Mouse (Mus musculus) left cerebral cortex, adult 8-10 months (tissue): ENCODE results near the gene Defb19. TPM values are rescaled to one million over a fixed set of nuclear protein-coding genes. Genes with fewer than 3 reads are reported as not detected.
A peak's percentile ranks its signal among the peaks of the same experiment; 100 is the strongest.

Source experiments
- DNase-seq, 2 experiments: peaks; one replicate each; pipeline ENCODE4 v3.0.0; 2022; ENCODE audit warnings: low spot score in 2 of 2
- total RNA-seq, 4 experiments: library from RNA; stranded (reverse); gene quantifications; 2 replicates each; pipeline ENCODE4 v1.2.4; 2022

Defb19 gene
- total RNA-seq, result not detected

DNA sequence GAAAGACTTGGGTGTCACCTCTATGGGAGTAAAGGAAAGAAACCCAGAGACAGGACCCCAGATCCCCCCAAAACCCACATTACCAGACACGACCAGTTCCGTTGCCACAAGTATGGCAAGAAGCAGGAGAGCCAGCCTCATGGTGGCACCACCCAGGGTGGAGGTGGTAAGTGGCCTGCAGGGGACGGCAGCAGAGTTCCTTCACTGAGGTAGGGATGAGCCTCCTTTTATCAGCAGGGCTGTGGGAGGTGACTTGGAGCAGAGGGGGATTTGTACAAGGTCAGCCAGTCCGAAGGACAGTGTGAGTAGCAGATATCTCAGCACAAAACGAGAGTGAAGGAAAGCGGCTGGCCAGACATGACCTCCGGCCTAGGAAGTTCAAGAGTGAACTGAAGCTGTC is at the start of gene Defb19:
Defb19 (minus strand) TSS at position 206 of the 400 bp plus-strand sequence.
- no peak for DNase-seq

GRCm38 (mm10) chr2:152629904-152630303 is 49.8 kb upstream of the Defb19 start:
- DNase-seq, result no peak

- no peak for DNase-seq
Observed at GRCm38 (mm10) chr2:152629239-152629638, 49.1 kb upstream of the Defb19 start.

DNA sequence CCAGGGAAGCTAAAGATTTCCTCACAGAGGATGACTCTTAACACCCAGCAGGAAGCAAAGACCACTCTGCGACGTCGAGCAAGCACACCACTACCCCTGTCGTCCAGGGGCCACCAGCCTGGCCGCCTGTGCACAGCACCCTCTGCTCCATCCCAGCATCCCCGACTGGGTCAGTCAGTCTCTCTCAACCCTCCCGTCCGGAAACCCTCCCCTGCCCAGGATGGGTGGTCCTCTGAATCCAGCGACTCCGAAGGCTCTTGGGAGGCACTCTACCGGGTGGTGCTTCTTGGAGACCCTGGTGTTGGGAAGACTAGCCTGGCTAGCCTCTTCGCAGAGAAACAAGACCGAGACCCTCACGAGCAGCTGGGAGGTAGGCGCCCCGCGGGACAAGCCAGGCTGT is 48.0 kb upstream of the Defb19 start:
- no peak for DNase-seq

DNA sequence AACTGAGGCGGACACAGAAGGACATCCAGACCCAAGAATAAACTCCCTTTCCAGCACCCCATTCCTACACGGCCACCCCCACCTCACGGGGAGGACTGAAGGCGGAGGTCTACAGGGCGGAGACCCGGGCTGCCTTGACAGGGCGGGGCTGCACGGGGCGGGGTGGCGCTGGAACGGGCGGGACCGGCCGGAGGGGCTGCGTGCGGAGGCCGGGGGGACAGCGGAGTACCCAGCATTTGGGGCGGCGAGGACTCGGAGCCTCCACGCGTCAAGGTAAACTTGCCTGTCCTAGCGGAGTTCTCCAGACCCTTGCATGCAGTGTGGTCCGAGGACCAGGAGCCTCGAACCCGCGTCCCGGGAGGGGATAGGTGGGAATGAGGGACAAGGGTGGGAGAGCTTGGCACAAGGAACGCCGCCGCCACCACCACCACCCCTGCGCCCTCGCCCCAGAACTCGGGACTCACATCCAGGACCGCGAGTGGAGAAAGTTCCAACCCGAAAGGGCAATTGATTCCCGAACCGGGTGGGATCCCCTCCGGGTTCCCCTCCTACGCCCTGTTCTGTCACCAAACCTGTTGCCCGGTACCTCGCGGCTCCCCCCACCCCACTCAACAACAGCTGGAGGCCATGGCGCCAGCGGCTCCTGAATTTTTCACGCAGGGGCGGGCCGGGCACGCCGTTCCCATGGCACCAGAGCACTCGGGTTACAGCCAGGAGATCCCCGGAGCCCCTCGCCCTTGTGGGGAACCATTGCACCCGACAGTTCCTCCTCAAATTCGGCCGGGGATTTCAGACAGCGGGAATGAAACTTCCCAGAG is 46.9 kb upstream of the Defb19 start, which contains the start of gene Rem1:
Rem1 (plus strand) TSS at position 178 of the 818 bp plus-strand sequence.
- DNase-seq, result no peak

- no peak for DNase-seq
Observed at GRCm38 (mm10) chr2:152625256-152625655, 45.1 kb upstream of the Defb19 start.

DNA sequence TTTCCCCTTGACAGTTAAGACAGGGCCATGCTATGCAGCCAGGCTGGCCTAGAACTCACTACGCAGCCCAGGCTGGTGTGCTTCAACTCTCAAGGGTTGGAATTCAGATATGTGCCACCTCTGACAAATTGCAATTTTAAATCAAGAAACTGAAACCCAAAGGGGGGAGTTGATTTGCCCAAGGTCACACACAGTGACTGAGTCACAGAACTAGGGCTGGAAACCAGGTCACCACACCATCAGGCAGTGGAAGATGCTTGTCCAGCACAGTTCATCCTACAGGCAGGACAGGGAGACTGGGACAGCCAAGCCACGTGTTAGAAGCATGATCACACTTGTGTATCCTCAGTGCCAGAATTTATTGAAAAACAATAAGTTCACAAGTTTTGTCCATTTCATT is 44.5 kb upstream of the Defb19 start:
- no peak for DNase-seq

DNA sequence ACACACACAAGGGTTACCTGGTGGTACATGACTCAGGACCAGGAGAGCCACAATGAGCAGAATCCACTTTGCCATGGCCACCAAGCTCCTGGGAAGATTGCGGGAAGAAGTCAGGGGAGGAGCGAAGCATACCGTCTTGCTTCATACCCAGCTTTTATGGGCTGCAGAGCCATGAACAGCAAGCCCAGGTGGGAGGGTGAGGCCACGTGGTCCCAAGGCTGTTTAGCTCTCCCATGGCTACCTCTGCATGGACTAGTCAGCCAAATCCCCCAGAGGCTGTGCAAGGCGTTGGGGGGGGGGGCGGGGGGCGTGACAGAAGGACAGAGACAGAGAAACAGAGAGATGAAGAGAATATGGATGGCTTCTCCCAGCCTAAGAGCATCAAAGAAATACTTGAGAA is 42.8 kb upstream of the Defb19 start, which contains the start of gene Defb25:
Defb25 (minus strand) TSS at position 101 of the 400 bp plus-strand sequence.
- DNase-seq, result no peak

- no peak for DNase-seq
Observed at GRCm38 (mm10) chr2:152622151-152622550, 42.0 kb upstream of the Defb19 start.

DNA sequence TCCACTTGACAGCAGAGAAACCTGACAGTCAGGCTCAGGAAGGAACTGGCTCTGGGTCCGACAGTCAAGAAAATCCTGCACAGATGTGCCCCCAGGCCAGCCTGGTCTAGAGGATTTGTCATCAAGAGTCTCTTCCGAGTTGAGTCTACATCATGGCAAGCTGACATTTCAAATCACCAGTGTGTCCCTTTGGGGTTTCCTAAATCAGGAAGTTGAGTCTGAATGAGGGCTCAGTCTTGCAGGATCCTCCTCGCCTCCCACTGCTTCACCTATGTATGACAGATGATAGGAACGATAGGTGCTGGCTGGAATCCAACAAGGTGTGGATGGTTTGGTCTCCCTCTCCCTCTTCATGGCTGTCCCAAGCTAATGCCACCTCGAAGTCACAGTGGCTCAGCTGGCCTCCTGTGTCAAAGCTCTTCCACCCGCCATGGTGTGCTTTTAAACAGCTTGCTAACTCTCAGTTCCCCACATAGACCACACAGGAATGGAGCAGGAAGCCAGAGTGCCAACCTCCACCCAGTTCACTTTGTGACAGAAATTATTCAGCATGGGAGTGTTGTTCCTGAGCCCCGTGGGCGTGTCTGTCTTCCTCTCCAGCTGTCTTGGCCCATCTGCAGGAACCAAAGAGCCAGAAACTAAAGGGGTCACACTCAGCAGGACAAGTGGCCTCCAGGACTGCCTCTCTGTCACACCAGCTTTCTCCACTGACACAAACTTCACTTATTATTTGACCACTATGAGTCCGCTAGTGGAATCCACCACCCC is 40.4 kb upstream of the Defb19 start:
- DNase-seq, result no peak

GRCm38 (mm10) chr2:152617374-152617773 is 37.3 kb upstream of the Defb19 start:
- no peak for DNase-seq

DNA sequence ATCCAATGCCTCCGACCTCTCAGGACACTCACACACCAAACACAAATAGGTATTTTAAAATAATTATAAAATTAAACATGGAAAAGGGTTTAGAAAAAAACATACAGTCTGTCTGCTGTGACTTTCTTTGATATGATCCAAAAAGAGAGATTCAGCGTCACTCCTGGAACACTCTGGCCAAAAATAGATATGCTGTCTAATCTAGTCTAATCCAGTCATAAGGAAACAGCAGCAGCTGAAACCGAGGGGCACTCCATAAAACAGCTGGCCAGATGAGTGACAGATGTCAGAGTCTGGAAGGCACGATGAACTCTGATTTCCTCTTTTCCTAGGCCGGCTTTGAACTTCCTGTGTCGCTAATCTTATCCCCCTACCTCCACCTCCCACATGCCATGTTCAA is 36.4 kb upstream of the Defb19 start:
- no peak for DNase-seq

GRCm38 (mm10) chr2:152615563-152615962 is 35.5 kb upstream of the Defb19 start:
- DNase-seq, result peak in 1 of 2 experiments; percentile 25

DNA sequence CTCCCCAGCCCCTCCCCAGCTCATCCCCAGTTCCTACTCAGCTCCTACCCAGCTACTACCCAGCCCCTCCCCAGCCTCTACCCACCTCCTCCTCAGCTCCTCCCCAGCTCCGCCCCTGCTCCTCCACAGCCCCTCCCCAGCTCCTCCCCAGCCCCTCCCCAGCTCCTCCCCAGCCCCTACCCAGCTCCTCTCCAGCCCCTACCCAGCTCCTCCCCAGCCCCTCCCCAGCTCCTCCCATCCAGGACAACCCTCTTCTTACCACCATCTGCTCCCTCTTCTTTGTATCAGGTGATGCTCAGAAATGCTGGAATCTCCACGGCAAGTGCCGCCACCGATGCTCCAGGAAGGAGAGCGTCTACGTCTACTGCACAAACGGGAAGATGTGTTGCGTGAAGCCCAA is 32.1 kb upstream of the Defb19 start:
- no peak for DNase-seq

GRCm38 (mm10) chr2:152608719-152609118 is 28.6 kb upstream of the Defb19 start:
- DNase-seq, result no peak

DNA sequence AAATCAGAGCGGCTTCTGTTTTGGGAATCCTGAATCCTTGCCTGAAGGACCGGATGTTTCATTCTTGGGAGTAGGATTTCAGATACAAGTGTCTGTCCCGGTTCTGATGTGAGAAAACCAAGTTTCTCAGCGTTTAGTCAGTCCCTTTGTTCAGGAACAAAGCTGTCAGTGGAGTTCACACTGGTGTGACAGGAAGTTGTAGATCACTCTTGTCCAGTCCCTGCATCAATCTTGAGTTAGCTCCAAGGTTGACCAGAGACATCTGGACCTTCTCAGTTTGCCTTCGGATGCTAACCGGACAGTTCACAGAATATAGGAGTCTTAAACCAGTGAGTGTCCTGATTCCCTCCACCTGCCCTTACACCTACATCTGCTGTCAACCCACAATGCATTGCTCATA is 27.6 kb upstream of the Defb19 start:
- DNase-seq, result no peak

DNA sequence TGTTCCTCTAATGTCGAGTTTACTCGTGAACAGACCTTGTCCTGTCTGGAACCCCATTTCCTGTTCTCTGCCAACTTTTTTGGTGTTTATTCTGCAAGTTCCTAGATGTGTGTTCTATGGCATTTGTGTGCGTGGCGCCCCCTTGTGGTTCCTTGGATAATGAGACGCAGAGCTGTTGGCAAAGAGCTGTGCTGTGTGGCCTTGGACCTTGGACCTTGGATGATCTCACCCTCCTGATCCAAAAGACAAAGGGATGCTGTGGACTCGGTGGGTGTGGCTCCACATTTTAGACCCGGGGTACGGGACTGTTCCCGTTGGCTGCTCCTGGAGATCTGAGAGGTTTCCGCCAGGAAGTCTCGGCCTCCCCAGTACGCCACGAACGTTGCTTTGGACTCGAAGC is 23.9 kb upstream of the Defb19 start, which contains the start of gene Defb36:
Defb36 (plus strand) TSS at position 271 of the 400 bp plus-strand sequence.
- no peak for DNase-seq

DNA sequence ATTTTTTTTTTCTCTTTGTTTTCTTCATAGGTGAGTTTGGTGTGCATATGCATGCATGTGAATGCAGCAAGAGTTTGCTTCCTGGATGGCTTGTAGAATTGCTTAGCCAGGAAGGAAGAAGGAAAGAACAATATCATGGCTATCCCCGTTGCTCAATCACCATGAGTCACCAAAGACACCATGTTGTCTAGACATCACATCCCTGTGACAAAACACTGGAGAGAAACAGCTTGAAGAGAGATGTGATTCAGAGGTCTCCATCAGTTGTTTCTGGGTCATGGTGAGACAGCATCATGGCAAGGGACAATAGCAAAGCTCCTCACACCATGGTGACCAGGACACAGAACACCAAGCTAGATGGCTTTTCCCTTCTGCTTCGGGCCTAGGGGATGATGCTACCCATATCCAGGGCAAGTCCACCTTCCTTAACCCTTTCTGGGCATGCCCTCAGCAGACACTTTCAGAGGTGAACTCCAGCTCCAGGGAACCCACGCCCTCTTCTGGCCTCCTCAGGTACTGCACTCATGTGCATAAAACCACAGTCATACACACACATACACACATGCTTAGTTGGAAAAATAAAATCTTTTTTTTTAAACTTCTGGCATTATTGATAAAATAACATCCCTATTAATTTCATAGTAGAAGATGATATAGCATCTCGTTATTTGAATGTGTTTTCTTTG is 21.3 kb upstream of the Defb19 start:
- no peak for DNase-seq

DNA sequence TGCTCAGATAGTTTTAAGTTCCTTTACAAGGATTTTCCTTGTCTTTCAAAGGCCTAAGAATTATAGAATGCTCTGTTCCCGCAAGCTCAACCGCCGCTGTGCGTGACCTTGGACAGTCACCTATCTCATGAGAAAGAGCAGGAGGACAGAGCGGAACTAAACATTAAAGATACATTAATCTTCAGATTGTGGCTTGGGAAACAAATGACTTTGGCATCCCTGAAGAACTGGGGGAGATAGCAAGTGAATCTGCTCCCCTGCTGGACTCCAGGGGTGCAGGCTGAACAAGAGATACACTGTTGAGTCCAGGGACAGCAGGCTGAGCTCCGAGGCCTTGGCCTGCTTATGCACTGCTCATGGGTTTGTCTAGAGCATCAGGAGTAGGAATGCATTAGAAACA is 20.0 kb upstream of the Defb19 start:
- DNase-seq, result no peak

GRCm38 (mm10) chr2:152599299-152599698 is 19.2 kb upstream of the Defb19 start, which contains the start of gene Defb45:
Gene Defb45, minus strand, starts transcription at chr2:152599399.
- no peak for DNase-seq

- DNase-seq, result no peak
Observed at GRCm38 (mm10) chr2:152589021-152589420, 8.9 kb upstream of the Defb19 start.

GRCm38 (mm10) chr2:152588450-152588849 is 8.3 kb upstream of the Defb19 start:
- DNase-seq, result no peak
